Mouse (Mus musculus): ENCODE data around the gene Acadl. TPM values are rescaled to one million over a fixed set of nuclear protein-coding genes. Genes with fewer than 3 reads are reported as not detected.

Gene Acadl
- polyA plus RNA-seq, 2 experiments: 34.8 to 105 TPM

GRCm38 (mm10) chr1:66839755-66840438 is 23.2 kb downstream of the Acadl start:
- H3K27me3 ChIP-seq (ENCODE audit: control insufficient read depth, insufficient read depth, low read length): no peaks in the 10 kb centered on the region
- no peaks in the 10 kb centered on the region for H3K9me3 ChIP-seq (ENCODE audit: control insufficient read depth, low read length)
- no peak overlapping the region for H3K27ac ChIP-seq
- H3K9ac ChIP-seq (replicated peaks): no peak overlapping the region
- DNase-seq (ENCODE audit: low read depth in 3 of 3, low spot score in 3 of 3) (no peak), ATAC-seq (ENCODE audit: insufficient read depth) (no peak)
- no peak overlapping the region for H3K4me3 ChIP-seq (ENCODE audit: insufficient read depth in 1 of 2, low read depth in 2 of 2, low read length in 2 of 2)
- no peak overlapping the region for H3K4me2 ChIP-seq (ENCODE audit: low read depth)
- 71% methylated on average over 7 of the region's 7 CpGs for WGBS (ENCODE audit: insufficient replicate concordance)
- H3K4me1 ChIP-seq (replicated peaks; ENCODE audit: control insufficient read depth in 2 of 2, insufficient read depth in 2 of 2, low read length in 1 of 2): no peaks in the 10 kb centered on the region
- no peaks in the 10 kb centered on the region; the same call in none of the 2 replicates for H3K36me3 ChIP-seq (replicated peaks; ENCODE audit: control insufficient read depth, insufficient read depth, low read depth)
- TF ChIP-seq EP300 (IDR thresholded peaks at IDR 0.05; ENCODE audit: low read depth) (no peak), CTCF (IDR thresholded peaks at IDR 0.05; ENCODE audit: low read depth) (no peak)

GRCm38 (mm10) chr1:66839135-66839534 is 23.9 kb downstream of the Acadl start:
- DNase-seq (ENCODE audit: low read depth in 3 of 3, low spot score in 3 of 3) (no peak), ATAC-seq (ENCODE audit: insufficient read depth) (no peak)
- no peaks in the 10 kb centered on the region for H3K4me1 ChIP-seq (replicated peaks; ENCODE audit: control insufficient read depth in 2 of 2, insufficient read depth in 2 of 2, low read length in 1 of 2)
- no peak overlapping the region for H3K27ac ChIP-seq
- no peak overlapping the region for H3K4me2 ChIP-seq (ENCODE audit: low read depth)
- peaks cover 2% of the 10 kb centered on the region for H3K36me3 ChIP-seq (replicated peaks; ENCODE audit: control insufficient read depth, insufficient read depth, low read depth)
- no peak overlapping the region for H3K4me3 ChIP-seq (ENCODE audit: insufficient read depth in 1 of 2, low read depth in 2 of 2, low read length in 2 of 2)
- TF ChIP-seq EP300 (IDR thresholded peaks at IDR 0.05; ENCODE audit: low read depth) (no peak), CTCF (IDR thresholded peaks at IDR 0.05; ENCODE audit: low read depth) (no peak)
- no peaks in the 10 kb centered on the region for H3K27me3 ChIP-seq (ENCODE audit: control insufficient read depth, insufficient read depth, low read length)
- H3K9ac ChIP-seq (replicated peaks): no peak overlapping the region
- no peaks in the 10 kb centered on the region for H3K9me3 ChIP-seq (ENCODE audit: control insufficient read depth, low read length)
- WGBS (ENCODE audit: insufficient replicate concordance): 22% methylated on average over 1 of the region's 1 CpGs

GRCm38 (mm10) chr1:66838184-66839042 is 24.7 kb downstream of the Acadl start:
- Histone ChIP-seq H3K4me1 (replicated peaks; ENCODE audit: control insufficient read depth in 2 of 2, insufficient read depth in 2 of 2, low read length in 1 of 2) (no peaks in the 10 kb centered on the region), H3K36me3 (replicated peaks; ENCODE audit: control insufficient read depth, insufficient read depth, low read depth) (peaks cover 2% of the 10 kb centered on the region), H3K4me3 (ENCODE audit: insufficient read depth in 1 of 2, low read depth in 2 of 2, low read length in 2 of 2) (no peak overlapping the region; a peak in 1 of 4 replicates), H3K9me3 (ENCODE audit: control insufficient read depth, low read length) (no peaks in the 10 kb centered on the region), H3K27me3 (ENCODE audit: control insufficient read depth, insufficient read depth, low read length) (no peaks in the 10 kb centered on the region), H3K9ac (replicated peaks) (no peak overlapping the region), H3K4me2 (ENCODE audit: low read depth) (peak overlapping the region; percentile 29), H3K27ac (no peak overlapping the region)
- ATAC-seq (ENCODE audit: insufficient read depth): no peak
- WGBS (ENCODE audit: insufficient replicate concordance): 48% methylated on average over 16 of the region's 16 CpGs
- DNase-seq (ENCODE audit: low read depth in 3 of 3, low spot score in 3 of 3): peak; percentile 34 to 47 (median 41)
- TF ChIP-seq EP300 (IDR thresholded peaks at IDR 0.05; ENCODE audit: low read depth): no peak
- peak; percentile 75 for TF ChIP-seq CTCF (IDR thresholded peaks at IDR 0.05; ENCODE audit: low read depth)

GRCm38 (mm10) chr1:66837207-66837606 is 25.9 kb downstream of the Acadl start:
- 69% methylated on average over 3 of the region's 3 CpGs for WGBS (ENCODE audit: insufficient replicate concordance)
- Histone ChIP-seq H3K27ac (no peak overlapping the region), H3K9me3 (ENCODE audit: control insufficient read depth, low read length) (no peaks in the 10 kb centered on the region), H3K4me2 (ENCODE audit: low read depth) (no peak overlapping the region), H3K4me3 (ENCODE audit: insufficient read depth in 1 of 2, low read depth in 2 of 2, low read length in 2 of 2) (no peak overlapping the region), H3K36me3 (replicated peaks; ENCODE audit: control insufficient read depth, insufficient read depth, low read depth) (peaks cover 2% of the 10 kb centered on the region), H3K4me1 (replicated peaks; ENCODE audit: control insufficient read depth in 2 of 2, insufficient read depth in 2 of 2, low read length in 1 of 2) (no peaks in the 10 kb centered on the region), H3K9ac (replicated peaks) (no peak overlapping the region), H3K27me3 (ENCODE audit: control insufficient read depth, insufficient read depth, low read length) (no peaks in the 10 kb centered on the region)
- no peak for DNase-seq (ENCODE audit: low read depth in 3 of 3, low spot score in 3 of 3)
- ATAC-seq (ENCODE audit: insufficient read depth): no peak
- TF ChIP-seq CTCF (IDR thresholded peaks at IDR 0.05; ENCODE audit: low read depth): no peak
- no peak for TF ChIP-seq EP300 (IDR thresholded peaks at IDR 0.05; ENCODE audit: low read depth)

GRCm38 (mm10) chr1:66832636-66833165 is 30.4 kb downstream of the Acadl start:
- WGBS (ENCODE audit: insufficient replicate concordance): 69% methylated on average over 7 of the region's 7 CpGs
- Histone ChIP-seq H3K36me3 (replicated peaks; ENCODE audit: control insufficient read depth, insufficient read depth, low read depth) (peaks cover 2% of the 10 kb centered on the region; the same call in 1 of the 2 replicates), H3K27ac (no peak overlapping the region), H3K27me3 (ENCODE audit: control insufficient read depth, insufficient read depth, low read length) (no peaks in the 10 kb centered on the region), H3K4me2 (ENCODE audit: low read depth) (no peak overlapping the region), H3K9ac (replicated peaks) (no peak overlapping the region), H3K9me3 (ENCODE audit: control insufficient read depth, low read length) (no peaks in the 10 kb centered on the region), H3K4me3 (ENCODE audit: insufficient read depth in 1 of 2, low read depth in 2 of 2, low read length in 2 of 2) (no peak overlapping the region), H3K4me1 (replicated peaks; ENCODE audit: control insufficient read depth in 2 of 2, insufficient read depth in 2 of 2, low read length in 1 of 2) (no peaks in the 10 kb centered on the region)
- DNase-seq (ENCODE audit: low read depth in 3 of 3, low spot score in 3 of 3): no peak
- no peak for ATAC-seq (ENCODE audit: insufficient read depth)
- TF ChIP-seq EP300 (IDR thresholded peaks at IDR 0.05; ENCODE audit: low read depth) (no peak), CTCF (IDR thresholded peaks at IDR 0.05; ENCODE audit: low read depth) (no peak)
